Mouse (Mus musculus) gastrocnemius, adult 2 months (tissue): Measurements from ENCODE around the gene Slc16a7. TPM values are rescaled to one million over a fixed set of nuclear protein-coding genes. Genes with fewer than 3 reads are reported as not detected.

Experiments
- DNase-seq: peaks from one replicate; pipeline ENCODE4 v3.0.0; 2022
- H3K27ac ChIP-seq: fragments of 200-600 bp; 2 replicates; pipeline ENCODE4 v1.8.1; 2022; ENCODE audit warnings: mild to moderate bottlenecking
- H3K4me3 ChIP-seq: fragments of 200-600 bp; 2 replicates; pipeline ENCODE4 v1.8.1; 2022; ENCODE audit warnings: mild to moderate bottlenecking, moderate library complexity
- CTCF ChIP-seq: fragments of 200-600 bp; IDR thresholded peaks from 2 replicates; pipeline ENCODE4 v1.8.1; 2022; ENCODE audit warnings: antibody characterized with exemption, mild to moderate bottlenecking, moderate library complexity
- intact Hi-C: fragments of 180-260 bp; cut with DNase I; formaldehyde crosslinking; loops from one replicate; pipeline ENCODE4 v1.15.1; 2025
- long read RNA-seq, 2 experiments: library from polyadenylated mRNA; stranded (forward); transcript quantifications; one replicate each; pipeline ENCODE4 v2.0.0; 2021
- total RNA-seq, 2 experiments: library from RNA; stranded (reverse); gene quantifications; 2 replicates each; pipeline ENCODE4 v1.2.3; 2021

The Slc16a7 gene
- 1 to 10 TPM; 2.2 to 3.2 TPM for total RNA-seq
- long read RNA-seq, experiment 1, partial matches to known transcripts = 0 of 3 reads
- long read RNA-seq, experiment 1, other reads (novel, unspliced or antisense) = 3 of 3 reads
- long read RNA-seq, experiment 2 = 0 reads

- H3K27ac ChIP-seq = peak within 1 kb of the TSS; percentile 66
- intact Hi-C loops = no loop called here
- TF ChIP-seq CTCF = peak; percentile 17; the same call in 1 of the 2 replicates
- peak; percentile 53 for DNase-seq
- H3K4me3 ChIP-seq = peak within 1 kb of the TSS; percentile 79
These were observed at the start of gene Slc16a7 for GRCm38 (mm10) chr10:125388876-125389786. TSS of gene Slc16a7 (minus strand) at chr10:125389465.

- TF ChIP-seq CTCF = peak; percentile 18; the same call in 1 of the 2 replicates
- DNase-seq = no peak
- intact Hi-C loops = no loop called here
- Histone ChIP-seq H3K4me3 (no peak overlapping the region), H3K27ac (no peak overlapping the region)
These were observed 29.5 kb upstream of the Slc16a7 start for GRCm38 (mm10) chr10:125418795-125419194.

GRCm38 (mm10) chr10:125399796-125400195 lies 10.5 kb upstream of the Slc16a7 start:
- Histone ChIP-seq H3K4me3 (no peak overlapping the region), H3K27ac (no peak overlapping the region)
- no peak for DNase-seq
- intact Hi-C loops = no loop called here
- TF ChIP-seq CTCF = no peak

GRCm38 (mm10) chr10:125390011-125390410 lies 746 bp upstream of the Slc16a7 start:
- H3K27ac ChIP-seq = peak overlapping the region; percentile 66; the same call in 1 of the 2 replicates
- intact Hi-C loops = no loop called here

GRCm38 (mm10) chr10:125388481-125388875 lies 787 bp downstream of the Slc16a7 start:
- H3K27ac ChIP-seq = peak overlapping the region; percentile 66
- H3K4me3 ChIP-seq = peak overlapping the region; percentile 79
- no peak for DNase-seq
- intact Hi-C loops = no loop called here
- TF ChIP-seq CTCF = no peak

More at GRCm38 (mm10) chr10:125390011-125390410, 746 bp upstream of the Slc16a7 start:
- TF ChIP-seq CTCF = no peak
- H3K4me3 ChIP-seq = peak overlapping the region; percentile 79
- DNase-seq = no peak

GRCm38 (mm10) chr10:125387782-125388415 lies 1.4 kb downstream of the Slc16a7 start:
- DNase-seq = peak; percentile 20
- no peak for TF ChIP-seq CTCF
- H3K4me3 ChIP-seq = peak overlapping the region; percentile 26; the same call in 1 of the 2 replicates
- intact Hi-C loops = no loop called here
- peak overlapping the region; percentile 40; the same call in 1 of the 2 replicates for H3K27ac ChIP-seq

GRCm38 (mm10) chr10:125375526-125375925 lies 13.7 kb downstream of the Slc16a7 start:
- no peak for TF ChIP-seq CTCF
- H3K4me3 ChIP-seq = no peak overlapping the region
- no peak for DNase-seq
- H3K27ac ChIP-seq = no peak overlapping the region
- intact Hi-C loops = no loop called here

- intact Hi-C loops = no loop called here
- Histone ChIP-seq H3K4me3 (no peak overlapping the region), H3K27ac (no peak overlapping the region)
- DNase-seq = no peak
- no peak for TF ChIP-seq CTCF
These were observed 16.6 kb downstream of the Slc16a7 start for GRCm38 (mm10) chr10:125372666-125373065.

GRCm38 (mm10) chr10:125371451-125371850 lies 17.8 kb downstream of the Slc16a7 start:
- Histone ChIP-seq H3K27ac (no peak overlapping the region), H3K4me3 (no peak overlapping the region)
- no peak for DNase-seq
- intact Hi-C loops = no loop called here
- no peak for TF ChIP-seq CTCF

GRCm38 (mm10) chr10:125370037-125370610 lies 19.1 kb downstream of the Slc16a7 start:
- DNase-seq = no peak
- no peak for TF ChIP-seq CTCF

GRCm38 (mm10) chr10:125358479-125358878 lies 30.8 kb downstream of the Slc16a7 start:
- no peak for TF ChIP-seq CTCF
- H3K27ac ChIP-seq = no peak overlapping the region
- intact Hi-C loops = no loop called here
- DNase-seq = no peak
- H3K4me3 ChIP-seq = no peak overlapping the region

More at GRCm38 (mm10) chr10:125370037-125370610, 19.1 kb downstream of the Slc16a7 start:
- no peak overlapping the region for H3K27ac ChIP-seq
- intact Hi-C loops = no loop called here
- peak overlapping the region; percentile 42 for H3K4me3 ChIP-seq

- no peak for TF ChIP-seq CTCF
- no peak for DNase-seq
- no peak overlapping the region for H3K27ac ChIP-seq
- no peak overlapping the region for H3K4me3 ChIP-seq
- intact Hi-C loops = no loop called here
These were observed 36.5 kb downstream of the Slc16a7 start for GRCm38 (mm10) chr10:125352805-125353204.

GRCm38 (mm10) chr10:125348171-125348570 lies 41.1 kb downstream of the Slc16a7 start:
- no peak for TF ChIP-seq CTCF
- intact Hi-C loops = no loop called here

More at GRCm38 (mm10) chr10:125348171-125348570, 41.1 kb downstream of the Slc16a7 start:
- DNase-seq = no peak
- no peak overlapping the region for H3K27ac ChIP-seq
- H3K4me3 ChIP-seq = no peak overlapping the region
